Mouse (Mus musculus): ENCODE measurements around the gene Akr1c6. TPM values are rescaled to one million over a fixed set of nuclear protein-coding genes. Genes with fewer than 3 reads are reported as not detected.

Gene Akr1c6
- not detected in 2 replicates for polyA plus RNA-seq (2012; rRNA removed; ENCODE audit: low replicate concordance)

GRCm38 (mm10) chr13:4434006-4434405, at the start of gene Akr1c6:
Akr1c6 (plus strand) TSS chr13:4434306.

Other genes starting within 250 kb of the Akr1c6 start
- 6.6 and 10.5 TPM in 2 replicates for gene Akr1c13, start 243.2 kb upstream of the Akr1c6 start, polyA plus RNA-seq (2012; rRNA removed; ENCODE audit: low replicate concordance)
- gene Akr1c19, start 205.6 kb upstream of the Akr1c6 start, polyA plus RNA-seq (2012; rRNA removed; ENCODE audit: low replicate concordance): 0.24 and 4.0 TPM in 2 replicates
- 0.63 and 0.72 TPM in 2 replicates for gene Akr1c12, start 154.9 kb upstream of the Akr1c6 start, polyA plus RNA-seq (2012; rRNA removed; ENCODE audit: low replicate concordance)
- not detected in 2 replicates for gene Akr1c20, start 89.0 kb downstream of the Akr1c6 start, polyA plus RNA-seq (2012; rRNA removed; ENCODE audit: low replicate concordance)
- gene Akr1c21, start 139.8 kb downstream of the Akr1c6 start, polyA plus RNA-seq (2012; rRNA removed; ENCODE audit: low replicate concordance): not detected in 2 replicates
- 6.9 and 7.1 TPM in 2 replicates for gene Akr1e1, start 174.9 kb downstream of the Akr1c6 start, polyA plus RNA-seq (2012; rRNA removed; ENCODE audit: low replicate concordance)

Measured in subcutaneous adipose tissue, adult 2 months (tissue).